Comparison of ENCODE assay signal across 15 mouse cellular contexts in the genomic region with DNA sequence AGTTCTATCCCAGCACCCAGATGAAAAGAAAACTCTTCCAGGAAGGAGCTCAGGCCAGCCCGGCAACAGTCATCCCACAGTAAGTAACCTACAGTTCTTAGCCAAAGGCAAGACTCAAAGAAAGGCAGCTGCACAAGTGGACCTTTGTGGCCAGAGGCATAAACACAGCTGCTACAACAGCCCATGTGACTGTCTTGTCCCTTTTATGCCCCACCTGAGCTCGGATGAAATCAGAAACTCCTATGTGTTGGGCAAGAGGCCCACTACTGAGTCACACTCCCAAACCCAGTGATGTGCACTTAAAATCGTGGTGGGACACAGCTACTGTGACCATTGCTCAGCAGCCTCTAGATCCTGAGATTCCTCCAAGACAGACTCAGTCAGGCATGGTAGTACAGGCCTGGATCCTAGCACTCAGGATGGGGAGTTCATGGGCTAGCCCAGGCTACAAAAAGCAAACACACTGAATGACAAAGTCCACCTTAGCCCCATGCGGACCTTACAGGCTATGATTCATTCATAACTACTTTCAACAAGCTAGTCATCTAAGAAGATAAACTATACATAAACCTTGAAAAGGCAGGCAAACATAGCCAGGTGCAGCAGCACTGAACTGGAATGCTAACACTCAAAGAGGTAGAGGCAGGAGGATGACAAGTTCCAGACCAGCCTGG. TPM values are rescaled to one million over a fixed set of nuclear protein-coding genes. Genes with fewer than 3 reads are reported as not detected.
A peak's percentile ranks its signal among the peaks of the same experiment; 100 is the strongest.
DNase-seq lines count a peak whose midpoint lies in the region; ATAC-seq and TF ChIP-seq lines count a peak whose summit lies in the region.
"Had no signal": no experiment of that assay in that cellular context is flagged by ENCODE, and none has a peak within 500 bp of the region (broad histone marks: within the 10 kb centered on the region; RNA-seq: fewer than 3 reads in every experiment).

No protein-coding gene starts in this region.

- 47% methylated on average over 4 of the region's 4 CpGs for WGBS in intestine, embryonic 16.5 days
- WGBS in intestine, embryonic 15.5 days = 40% methylated on average over 4 of the region's 4 CpGs
- WGBS in limb, embryonic 15.5 days = 46% methylated on average over 4 of the region's 4 CpGs

- peak; percentile 16; the same call in 1 of the 2 replicates for ATAC-seq in intestine, embryonic 16.5 days
- no peak for ATAC-seq in intestine, embryonic 15.5 days
- ATAC-seq in limb, embryonic 15.5 days (ENCODE audit: insufficient number of reproducible peaks, low FRiP score, low TSS enrichment, low read depth) = no peak

- TF ChIP-seq POLR2A in bone marrow macrophage, adult 2 months (IDR thresholded peaks at IDR 0.05; ENCODE audit: borderline replicate concordance, low read depth, low read length) = no peak

- H3K9me3 ChIP-seq in intestine, embryonic 16.5 days (ENCODE audit: control insufficient read depth, low read length) = no peaks in the 10 kb centered on the region
- H3K9me3 ChIP-seq in intestine, embryonic 15.5 days = no peaks in the 10 kb centered on the region
- H3K9me3 ChIP-seq in E14TG2a.4 (ENCODE audit: low read length) = no peaks in the 10 kb centered on the region
- no peaks in the 10 kb centered on the region for H3K9me3 ChIP-seq in limb, embryonic 15.5 days
- H3K9me3 ChIP-seq: heart, embryonic 15.5 days; hindbrain, embryonic 12.5 days had no signal

- H3K4me1 ChIP-seq in intestine, embryonic 16.5 days (ENCODE audit: control insufficient read depth, insufficient read depth, low read length) = peaks cover 26% of the 10 kb centered on the region
- H3K4me1 ChIP-seq in intestine, embryonic 15.5 days (replicated peaks) = peaks cover 16% of the 10 kb centered on the region
- peaks cover 86% of the 10 kb centered on the region for H3K4me1 ChIP-seq in E14TG2a.4 (replicated peaks; ENCODE audit: low read depth, low read length)
- peaks cover 59% of the 10 kb centered on the region for H3K4me1 ChIP-seq in bone marrow macrophage, adult 2 months (ENCODE audit: control insufficient read depth, insufficient read depth, low read length)
- H3K4me1 ChIP-seq in limb, embryonic 15.5 days = peaks cover 34% of the 10 kb centered on the region

- no peak overlapping the region for H3K9ac ChIP-seq in intestine, embryonic 16.5 days (ENCODE audit: low read depth, low read length)
- no peak overlapping the region for H3K9ac ChIP-seq in intestine, embryonic 15.5 days
- H3K9ac ChIP-seq in limb, embryonic 15.5 days = no peak overlapping the region
- H3K9ac ChIP-seq: heart, embryonic 15.5 days; hindbrain, embryonic 12.5 days had no signal

- no peak overlapping the region; the same call in 1 of the 2 replicates for H3K27ac ChIP-seq in intestine, embryonic 16.5 days (ENCODE audit: low read length)
- no peak overlapping the region for H3K27ac ChIP-seq in intestine, embryonic 15.5 days
- H3K27ac ChIP-seq in bone marrow macrophage, adult 2 months (ENCODE audit: insufficient read depth, low read depth, low read length) = peak overlapping the region; percentile 5; the same call in 1 of the 2 replicates
- H3K27ac ChIP-seq in limb, embryonic 15.5 days = peak overlapping the region; percentile 54
- H3K27ac ChIP-seq: heart, embryonic 15.5 days; hindbrain, embryonic 12.5 days had no signal

- no peak overlapping the region for H3K4me2 ChIP-seq in intestine, embryonic 16.5 days (ENCODE audit: low read depth, low read length)
- no peak overlapping the region for H3K4me2 ChIP-seq in intestine, embryonic 15.5 days (replicated peaks)
- no peak overlapping the region for H3K4me2 ChIP-seq in limb, embryonic 15.5 days
- H3K4me2 ChIP-seq: heart, embryonic 15.5 days; hindbrain, embryonic 12.5 days had no signal

- DNase-seq in left cerebral cortex, adult 11 months (ENCODE audit: low spot score) = no peak
- DNase-seq in right cerebral cortex, postnatal 25 days = no peak
- DNase-seq in retina, postnatal 1 day = no peak
- DNase-seq: cerebellum, adult 11-12 months; heart, adult 11 months; kidney, postnatal 14 days; lung, adult 2 months; thymus, postnatal 25 days had no signal

- TF ChIP-seq CTCF in E14TG2a.4 (conservative IDR thresholded peaks at IDR 0.05; ENCODE audit: low read length) = no peak
- no peak for TF ChIP-seq CTCF in bone marrow macrophage, adult 2 months (IDR thresholded peaks at IDR 0.05; ENCODE audit: low read depth, low read length)

- H3K36me3 ChIP-seq in intestine, embryonic 16.5 days (ENCODE audit: control insufficient read depth, insufficient read depth, low read length) = 0 out of 2 replicates have a peak, but pooled peaks cover 9% of the 10 kb centered on the region
- H3K36me3 ChIP-seq in intestine, embryonic 15.5 days = peaks cover 11% of the 10 kb centered on the region
- peaks cover 83% of the 10 kb centered on the region for H3K36me3 ChIP-seq in E14TG2a.4 (ENCODE audit: insufficient read depth, low read length)
- peaks cover 29% of the 10 kb centered on the region for H3K36me3 ChIP-seq in limb, embryonic 15.5 days

- no peaks in the 10 kb centered on the region for H3K27me3 ChIP-seq in intestine, embryonic 16.5 days (replicated peaks; ENCODE audit: control insufficient read depth, insufficient read depth, low read length)
- H3K27me3 ChIP-seq in intestine, embryonic 15.5 days (replicated peaks) = no peaks in the 10 kb centered on the region
- H3K27me3 ChIP-seq in E14TG2a.4 (ENCODE audit: insufficient read depth, low read length) = no peaks in the 10 kb centered on the region
- no peaks in the 10 kb centered on the region for H3K27me3 ChIP-seq in limb, embryonic 15.5 days
- H3K27me3 ChIP-seq: heart, embryonic 15.5 days; hindbrain, embryonic 12.5 days had no signal

- no peak overlapping the region for H3K4me3 ChIP-seq in intestine, embryonic 16.5 days (ENCODE audit: low read length)
- H3K4me3 ChIP-seq in intestine, embryonic 15.5 days (replicated peaks) = no peak overlapping the region
- H3K4me3 ChIP-seq in E14TG2a.4 (replicated peaks; ENCODE audit: low read length) = peak overlapping the region; percentile 30; the same call in 1 of the 2 replicates
- no peak overlapping the region for H3K4me3 ChIP-seq in bone marrow macrophage, adult 2 months (ENCODE audit: insufficient read depth, low read length)
- H3K4me3 ChIP-seq in limb, embryonic 15.5 days = no peak overlapping the region
- H3K4me3 ChIP-seq: heart, embryonic 15.5 days; hindbrain, embryonic 12.5 days had no signal

RNA-seq across cellular contexts. Expression of a gene that starts 14.9 kb away (rescaled TPM):
- polyA plus RNA-seq in intestine, embryonic 16.5 days (2015; fragmentation: Nextera tagmentation; extraction: Ambion mirVana) = 56.3 and 56.9 TPM in 2 replicates
- polyA plus RNA-seq in intestine, embryonic 15.5 days (2015; fragmentation: Nextera tagmentation; extraction: Ambion mirVana) = 72.5 and 73.4 TPM in 2 replicates
- 53.0 and 54.5 TPM in 2 replicates for polyA plus RNA-seq in bone marrow macrophage, adult 2 months (2012; ENCODE audit: insufficient read depth, insufficient read length, missing spikeins)
- 79.7 and 82.3 TPM in 2 replicates for polyA plus RNA-seq in limb, embryonic 15.5 days (2015; fragmentation: Nextera tagmentation; extraction: Ambion mirVana)

RNA-seq across cellular contexts. Expression of a gene that starts 31.7 kb away (rescaled TPM):
- 24.3 and 24.4 TPM in 2 replicates for polyA plus RNA-seq in intestine, embryonic 16.5 days (2015; fragmentation: Nextera tagmentation; extraction: Ambion mirVana)
- 29.2 and 30.4 TPM in 2 replicates for polyA plus RNA-seq in intestine, embryonic 15.5 days (2015; fragmentation: Nextera tagmentation; extraction: Ambion mirVana)
- 46.5 and 48.2 TPM in 2 replicates for polyA plus RNA-seq in bone marrow macrophage, adult 2 months (2012; ENCODE audit: insufficient read depth, insufficient read length, missing spikeins)
- polyA plus RNA-seq in limb, embryonic 15.5 days (2015; fragmentation: Nextera tagmentation; extraction: Ambion mirVana) = 62.0 and 65.1 TPM in 2 replicates

RNA-seq across cellular contexts. Expression of a gene that starts 46.4 kb away (rescaled TPM):
- 261 and 297 TPM in 2 replicates for polyA plus RNA-seq in intestine, embryonic 16.5 days (2015; fragmentation: Nextera tagmentation; extraction: Ambion mirVana)
- 292 and 319 TPM in 2 replicates for polyA plus RNA-seq in intestine, embryonic 15.5 days (2015; fragmentation: Nextera tagmentation; extraction: Ambion mirVana)
- 65.4 and 71.5 TPM in 2 replicates for polyA plus RNA-seq in bone marrow macrophage, adult 2 months (2012; ENCODE audit: insufficient read depth, insufficient read length, missing spikeins)
- 303 and 319 TPM in 2 replicates for polyA plus RNA-seq in limb, embryonic 15.5 days (2015; fragmentation: Nextera tagmentation; extraction: Ambion mirVana)

RNA-seq across cellular contexts. Expression of a gene that starts 56.9 kb away (rescaled TPM):
- polyA plus RNA-seq in intestine, embryonic 16.5 days (2015; fragmentation: Nextera tagmentation; extraction: Ambion mirVana) = 79.5 and 97.6 TPM in 2 replicates
- 91.6 and 95.5 TPM in 2 replicates for polyA plus RNA-seq in intestine, embryonic 15.5 days (2015; fragmentation: Nextera tagmentation; extraction: Ambion mirVana)
- 9.2 and 11.9 TPM in 2 replicates for polyA plus RNA-seq in bone marrow macrophage, adult 2 months (2012; ENCODE audit: insufficient read depth, insufficient read length, missing spikeins)
- polyA plus RNA-seq in limb, embryonic 15.5 days (2015; fragmentation: Nextera tagmentation; extraction: Ambion mirVana) = 86.9 and 88.6 TPM in 2 replicates

RNA-seq across cellular contexts. Expression of a gene that starts 57.7 kb away (rescaled TPM):
- 165 and 181 TPM in 2 replicates for polyA plus RNA-seq in intestine, embryonic 16.5 days (2015; fragmentation: Nextera tagmentation; extraction: Ambion mirVana)
- polyA plus RNA-seq in intestine, embryonic 15.5 days (2015; fragmentation: Nextera tagmentation; extraction: Ambion mirVana) = 145 and 159 TPM in 2 replicates
- polyA plus RNA-seq in bone marrow macrophage, adult 2 months (2012; ENCODE audit: insufficient read depth, insufficient read length, missing spikeins) = 52.7 and 61.3 TPM in 2 replicates
- polyA plus RNA-seq in limb, embryonic 15.5 days (2015; fragmentation: Nextera tagmentation; extraction: Ambion mirVana) = 112 and 116 TPM in 2 replicates

Comparison
In these comparisons a context has a peak if more than half of its experiments do, and no peak if none do; other contexts are left out.
1. H3K27ac ChIP-seq: peak in bone marrow macrophage, adult 2 months (single experiment) and limb, embryonic 15.5 days (single experiment); none in intestine, embryonic 16.5 days (single experiment) and intestine, embryonic 15.5 days (single experiment).